Mouse (Mus musculus) heart, embryonic 11.5 days (tissue): Measurements from ENCODE around the gene Slc35f4. TPM values are rescaled to one million over a fixed set of nuclear protein-coding genes. Genes with fewer than 3 reads are reported as not detected.

Experiments used
- ATAC-seq: fragments of 200-750 bp; cut with Nextera tagmentation; replicated peaks from 2 replicates; pipeline ENCODE4 v1.8.0; 2017; ENCODE audit warnings: moderate library complexity; ENCODE audit not compliant: insufficient number of reproducible peaks, low FRiP score, low TSS enrichment
- H3K27ac ChIP-seq: fragments of 300-500 bp; sonication (generic); 2 replicates; pipeline ENCODE4 v1.5.1; 2014; ENCODE audit warnings: mild to moderate bottlenecking, low read depth, low read length
- H3K27me3 ChIP-seq: fragments of 300-500 bp; sonication (generic); 2 replicates; pipeline ENCODE4 v1.6.1; 2014; ENCODE audit warnings: mild to moderate bottlenecking, low read length, mixed read lengths; ENCODE audit not compliant: control insufficient read depth, insufficient read depth
- H3K36me3 ChIP-seq: fragments of 300-500 bp; sonication (generic); 2 replicates; pipeline ENCODE4 v1.6.1; 2014; ENCODE audit warnings: mild to moderate bottlenecking, low read length, moderate library complexity, mixed read lengths; ENCODE audit not compliant: control insufficient read depth, insufficient read depth
- H3K4me1 ChIP-seq: fragments of 300-500 bp; sonication (generic); 2 replicates; pipeline ENCODE4 v1.6.1; 2014; ENCODE audit warnings: low read length; ENCODE audit not compliant: control insufficient read depth, insufficient read depth
- H3K4me2 ChIP-seq: fragments of 300-500 bp; sonication (generic); 2 replicates; pipeline ENCODE4 v1.6.1; 2014; ENCODE audit warnings: mild to moderate bottlenecking, moderate library complexity
- H3K4me3 ChIP-seq: fragments of 300-500 bp; sonication (generic); 2 replicates; pipeline ENCODE4 v1.5.1; 2014; ENCODE audit warnings: low read depth, low read length
- H3K9ac ChIP-seq: fragments of 300-500 bp; sonication (generic); 2 replicates; pipeline ENCODE4 v1.6.1; 2014; ENCODE audit warnings: mild to moderate bottlenecking, low read depth, low read length, moderate library complexity
- H3K9me3 ChIP-seq: fragments of 300-500 bp; sonication (generic); replicated peaks from 2 replicates; pipeline ENCODE4 v1.6.1; 2016; ENCODE audit warnings: low read length; ENCODE audit not compliant: control insufficient read depth
- WGBS: fragments of 180-500 bp; shearing (Covaris S2); extraction: QIAGEN DNeasy Blood & Tissue Kit; methylation state at CpG from one replicate; pipeline ENCODE4 v1.1.7; 2014; ENCODE audit not compliant: insufficient replicate concordance; 5-methylcytosine and 5-hydroxymethylcytosine counted together
- polyA plus RNA-seq: library from polyadenylated mRNA; unstranded; fragments of >200 nt; fragmentation: Nextera tagmentation; extraction: Ambion mirVana; gene quantifications from 2 replicates; pipeline ENCODE4 v1.2.1, GENCODE M21; 2014

Slc35f4 gene
- polyA plus RNA-seq, 1 experiment from 2014 or later = 0.21 TPM

- 66% methylated on average over 4 of the region's 4 CpGs for WGBS
- Histone ChIP-seq H3K36me3 (no peaks in the 10 kb centered on the region), H3K4me3 (no peak overlapping the region), H3K9ac (no peak overlapping the region), H3K27me3 (no peaks in the 10 kb centered on the region), H3K9me3 (no peaks in the 10 kb centered on the region), H3K4me2 (no peak overlapping the region), H3K4me1 (no peaks in the 10 kb centered on the region), H3K27ac (no peak overlapping the region)
- no peak for ATAC-seq
These were observed 188.8 kb downstream of the Slc35f4 start for GRCm38 (mm10) chr14:49337011-49337410.

- no peaks in the 10 kb centered on the region for H3K4me1 ChIP-seq
- no peak overlapping the region for H3K4me2 ChIP-seq
- WGBS = 75% methylated on average over 2 of the region's 2 CpGs
- H3K9me3 ChIP-seq = no peaks in the 10 kb centered on the region
- no peak overlapping the region for H3K4me3 ChIP-seq
- H3K36me3 ChIP-seq = no peaks in the 10 kb centered on the region
- no peak overlapping the region for H3K27ac ChIP-seq
- H3K27me3 ChIP-seq = no peaks in the 10 kb centered on the region
- H3K9ac ChIP-seq = no peak overlapping the region
- ATAC-seq = no peak
These were observed 192.0 kb downstream of the Slc35f4 start for GRCm38 (mm10) chr14:49333841-49334240.

GRCm38 (mm10) chr14:49316493-49316894, 209.4 kb downstream of the Slc35f4 start:
- no peak overlapping the region for H3K27ac ChIP-seq
- no peaks in the 10 kb centered on the region for H3K4me1 ChIP-seq
- H3K9me3 ChIP-seq = no peaks in the 10 kb centered on the region
- H3K36me3 ChIP-seq = no peaks in the 10 kb centered on the region
- H3K4me3 ChIP-seq = no peak overlapping the region
- ATAC-seq = no peak
- H3K4me2 ChIP-seq = no peak overlapping the region
- H3K27me3 ChIP-seq = no peaks in the 10 kb centered on the region
- H3K9ac ChIP-seq = no peak overlapping the region
- 38% methylated on average over 5 of the region's 5 CpGs for WGBS

- Histone ChIP-seq H3K9me3 (no peaks in the 10 kb centered on the region), H3K4me3 (no peak overlapping the region), H3K4me1 (no peaks in the 10 kb centered on the region), H3K36me3 (no peaks in the 10 kb centered on the region), H3K27ac (no peak overlapping the region), H3K27me3 (no peaks in the 10 kb centered on the region), H3K9ac (no peak overlapping the region), H3K4me2 (no peak overlapping the region)
- WGBS = 67% methylated on average over 7 of the region's 7 CpGs
- ATAC-seq = no peak
These were observed 211.9 kb downstream of the Slc35f4 start for GRCm38 (mm10) chr14:49313981-49314380.

GRCm38 (mm10) chr14:49313376-49313775, 212.5 kb downstream of the Slc35f4 start:
- H3K27ac ChIP-seq = no peak overlapping the region
- no peaks in the 10 kb centered on the region for H3K36me3 ChIP-seq
- no peaks in the 10 kb centered on the region for H3K9me3 ChIP-seq
- WGBS = 63% methylated on average over 8 of the region's 8 CpGs
- no peak overlapping the region for H3K4me2 ChIP-seq
- H3K27me3 ChIP-seq = no peaks in the 10 kb centered on the region
- H3K4me1 ChIP-seq = no peaks in the 10 kb centered on the region
- H3K9ac ChIP-seq = no peak overlapping the region
- no peak overlapping the region for H3K4me3 ChIP-seq
- no peak for ATAC-seq

- no peaks in the 10 kb centered on the region for H3K27me3 ChIP-seq
- H3K27ac ChIP-seq = no peak overlapping the region
- H3K9ac ChIP-seq = no peak overlapping the region
- no peak overlapping the region for H3K4me3 ChIP-seq
- no peaks in the 10 kb centered on the region for H3K4me1 ChIP-seq
- H3K4me2 ChIP-seq = no peak overlapping the region
- H3K36me3 ChIP-seq = no peaks in the 10 kb centered on the region
- no peak for ATAC-seq
- 62% methylated on average over 1 of the region's 1 CpGs for WGBS
- no peaks in the 10 kb centered on the region for H3K9me3 ChIP-seq
These were observed 214.3 kb downstream of the Slc35f4 start for GRCm38 (mm10) chr14:49311548-49311947.

GRCm38 (mm10) chr14:49311091-49311492, 214.8 kb downstream of the Slc35f4 start:
- no peaks in the 10 kb centered on the region for H3K36me3 ChIP-seq
- WGBS = 37% methylated on average over 5 of the region's 5 CpGs
- H3K9me3 ChIP-seq = no peaks in the 10 kb centered on the region
- no peak overlapping the region for H3K27ac ChIP-seq
- ATAC-seq = no peak
- no peaks in the 10 kb centered on the region for H3K27me3 ChIP-seq
- no peak overlapping the region for H3K4me2 ChIP-seq
- H3K4me3 ChIP-seq = no peak overlapping the region
- H3K4me1 ChIP-seq = no peaks in the 10 kb centered on the region
- no peak overlapping the region for H3K9ac ChIP-seq

GRCm38 (mm10) chr14:49309670-49310069, 216.2 kb downstream of the Slc35f4 start:
- H3K4me2 ChIP-seq = no peak overlapping the region
- ATAC-seq = no peak
- 74% methylated on average over 2 of the region's 2 CpGs for WGBS
- H3K9ac ChIP-seq = no peak overlapping the region
- H3K4me1 ChIP-seq = no peaks in the 10 kb centered on the region
- H3K27ac ChIP-seq = no peak overlapping the region
- H3K27me3 ChIP-seq = no peaks in the 10 kb centered on the region
- no peak overlapping the region for H3K4me3 ChIP-seq
- H3K9me3 ChIP-seq = no peaks in the 10 kb centered on the region
- H3K36me3 ChIP-seq = no peaks in the 10 kb centered on the region

GRCm38 (mm10) chr14:49308591-49308990, 217.3 kb downstream of the Slc35f4 start:
- Histone ChIP-seq H3K4me3 (no peak overlapping the region), H3K36me3 (no peaks in the 10 kb centered on the region), H3K4me1 (no peaks in the 10 kb centered on the region), H3K27me3 (no peaks in the 10 kb centered on the region), H3K9ac (no peak overlapping the region), H3K4me2 (no peak overlapping the region), H3K9me3 (no peaks in the 10 kb centered on the region), H3K27ac (no peak overlapping the region)
- no peak for ATAC-seq
- 65% methylated on average over 1 of the region's 1 CpGs for WGBS
